Mouse (Mus musculus) liver, embryonic 14.5 days (tissue): Measurements from ENCODE around the gene Rell1. TPM values are rescaled to one million over a fixed set of nuclear protein-coding genes. Genes with fewer than 3 reads are reported as not detected.

ENCODE experiments used
- ATAC-seq: fragments of 200-750 bp; cut with Nextera tagmentation; 2 replicates; pipeline ENCODE4 v1.8.0; 2017; ENCODE audit warnings: moderate number of reproducible peaks, mild to moderate bottlenecking, moderate library complexity; ENCODE audit not compliant: insufficient read depth
- DNase-seq, 3 experiments: peaks; one replicate each; pipeline ENCODE4 v3.0.0-alpha.2; 2012 to 2013; ENCODE audit warnings: low read depth in 3 of 3, low spot score in 3 of 3
- H3K27ac ChIP-seq: fragments of 300-500 bp; sonication (generic); 2 replicates; pipeline ENCODE4 v1.5.1; 2014; ENCODE audit warnings: moderate library complexity, mild to moderate bottlenecking, control low read depth, inconsistent platforms
- H3K27me3 ChIP-seq: fragments of 300-500 bp; sonication (generic); 2 replicates; pipeline ENCODE4 v1.6.1; 2014; ENCODE audit warnings: mild to moderate bottlenecking, low read length, moderate library complexity; ENCODE audit not compliant: control insufficient read depth, insufficient read depth
- H3K36me3 ChIP-seq: fragments of 300-500 bp; sonication (generic); replicated peaks from 2 replicates; pipeline ENCODE4 v1.6.1; 2014; ENCODE audit warnings: low read depth; ENCODE audit not compliant: control insufficient read depth, insufficient read depth
- H3K4me1 ChIP-seq, 2 experiments: fragments of 200-500 bp in 1 of 2; fragments of 300-500 bp in 1 of 2; sonication (generic) in 1 of 2; replicated peaks; 2 replicates each; pipeline ENCODE4 v1.6.1; 2012 to 2014; ENCODE audit warnings: antibody characterized with exemption in 1 of 2, inconsistent platforms in 1 of 2, low read length in 1 of 2; ENCODE audit not compliant: control insufficient read depth in 2 of 2, insufficient read depth in 2 of 2
- H3K4me2 ChIP-seq: fragments of 300-500 bp; sonication (generic); 2 replicates; pipeline ENCODE4 v1.6.1; 2014; ENCODE audit warnings: low read depth, mild to moderate bottlenecking, control low read depth, moderate library complexity
- H3K4me3 ChIP-seq, 2 experiments: fragments of 200-500 bp in 1 of 2; fragments of 300-500 bp in 1 of 2; sonication (generic) in 1 of 2; 2 replicates each; pipeline ENCODE4 v1.5.1; 2012 to 2014; ENCODE audit warnings: low read depth in 2 of 2, low read length in 2 of 2, mild to moderate bottlenecking in 2 of 2, control low read depth in 1 of 2, inconsistent platforms in 1 of 2, moderate library complexity in 1 of 2; ENCODE audit not compliant: insufficient read depth in 1 of 2
- H3K9ac ChIP-seq: fragments of 300-500 bp; sonication (generic); replicated peaks from 2 replicates; pipeline ENCODE4 v1.6.1; 2014; ENCODE audit warnings: mild to moderate bottlenecking, control low read depth, moderate library complexity
- H3K9me3 ChIP-seq: fragments of 300-500 bp; sonication (generic); 2 replicates; pipeline ENCODE4 v1.6.1; 2016; ENCODE audit warnings: low read length, mixed read lengths; ENCODE audit not compliant: control insufficient read depth
- CTCF ChIP-seq: IDR thresholded peaks from 2 replicates; pipeline ENCODE4 v1.5.1; 2016; ENCODE audit warnings: antibody characterized with exemption, low read depth, control low read depth
- EP300 ChIP-seq: IDR thresholded peaks from 2 replicates; pipeline ENCODE4 v1.6.1; 2016; ENCODE audit warnings: antibody characterized with exemption, low read depth
- WGBS: fragments of 180-500 bp; shearing (Covaris S2); extraction: QIAGEN DNeasy Blood & Tissue Kit; methylation state at CpG from one replicate; pipeline ENCODE4 v1.1.7; 2014; ENCODE audit not compliant: insufficient replicate concordance; 5-methylcytosine and 5-hydroxymethylcytosine counted together
- polyA plus RNA-seq, 2 experiments: library from polyadenylated mRNA; depleted of rRNA in 1 of 2; stranded (reverse) in 1 of 2; unstranded in 1 of 2; fragments of >200 nt; fragmentation: Nextera tagmentation in 1 of 2; extraction: Ambion mirVana in 1 of 2; gene quantifications; 2 replicates each; pipeline versions ENCODE4 v1.2.1 to v1.2.3; 2012 to 2014

Gene Rell1
- polyA plus RNA-seq, 2 experiments: 4.3 to 4.4 TPM

- TF ChIP-seq CTCF (no peak), EP300 (no peak)
- H3K4me1 ChIP-seq: 0 out of 4 replicates have a peak, but pooled peaks cover 0 to 2% of the 10 kb centered on the region in 2 experiments
- no peak overlapping the region for H3K9ac ChIP-seq
- no peak overlapping the region for H3K4me2 ChIP-seq
- H3K27ac ChIP-seq: no peak overlapping the region
- no peak for ATAC-seq
- no peaks in the 10 kb centered on the region for H3K9me3 ChIP-seq
- H3K4me3 ChIP-seq: no peak overlapping the region
- DNase-seq: no peak
- no peaks in the 10 kb centered on the region for H3K36me3 ChIP-seq
- H3K27me3 ChIP-seq: no peaks in the 10 kb centered on the region
- 69% methylated on average over 10 of the region's 10 CpGs for WGBS
These were observed 52.1 kb downstream of the Rell1 start for GRCm38 (mm10) chr5:63916457-63917139.

- 0 out of 4 replicates have a peak, but pooled peaks cover 0 to 2% of the 10 kb centered on the region in 2 experiments for H3K4me1 ChIP-seq
- no peak overlapping the region for H3K9ac ChIP-seq
- ATAC-seq: no peak
- H3K4me3 ChIP-seq: no peak overlapping the region
- no peak for TF ChIP-seq CTCF
- TF ChIP-seq EP300: no peak
- H3K27me3 ChIP-seq: no peaks in the 10 kb centered on the region
- H3K27ac ChIP-seq: no peak overlapping the region
- H3K4me2 ChIP-seq: no peak overlapping the region
- no peak for DNase-seq
- 42% methylated on average over 1 of the region's 1 CpGs for WGBS
- H3K9me3 ChIP-seq: no peaks in the 10 kb centered on the region
- no peaks in the 10 kb centered on the region for H3K36me3 ChIP-seq
These were observed 53.8 kb downstream of the Rell1 start for GRCm38 (mm10) chr5:63914896-63915295.

- no peak overlapping the region for H3K4me3 ChIP-seq
- DNase-seq (no peak), ATAC-seq (no peak)
- H3K27me3 ChIP-seq: no peaks in the 10 kb centered on the region
- TF ChIP-seq EP300 (no peak), CTCF (no peak)
- no peaks in the 10 kb centered on the region for H3K9me3 ChIP-seq
- peaks cover 0 to 2% of the 10 kb centered on the region in 2 experiments; a peak in 1 of 4 replicates for H3K4me1 ChIP-seq
- H3K36me3 ChIP-seq: no peaks in the 10 kb centered on the region
- 71% methylated on average over 10 of the region's 10 CpGs for WGBS
- H3K4me2 ChIP-seq: no peak overlapping the region
- H3K9ac ChIP-seq: no peak overlapping the region
- no peak overlapping the region for H3K27ac ChIP-seq
These were observed 58.3 kb downstream of the Rell1 start for GRCm38 (mm10) chr5:63910171-63910960.

- H3K4me1 ChIP-seq: peaks cover 0 to 2% of the 10 kb centered on the region in 2 experiments; a peak in 2 of 4 replicates
- WGBS: 30% methylated on average over 4 of the region's 4 CpGs
- TF ChIP-seq EP300: no peak
- H3K36me3 ChIP-seq: no peaks in the 10 kb centered on the region
- no peaks in the 10 kb centered on the region for H3K9me3 ChIP-seq
- no peak overlapping the region for H3K4me3 ChIP-seq
- no peak overlapping the region for H3K4me2 ChIP-seq
- DNase-seq (no peak), ATAC-seq (no peak)
- H3K9ac ChIP-seq: no peak overlapping the region
- no peak overlapping the region for H3K27ac ChIP-seq
- no peaks in the 10 kb centered on the region for H3K27me3 ChIP-seq
These were observed 61.2 kb downstream of the Rell1 start for GRCm38 (mm10) chr5:63907513-63907912.
